Mouse (Mus musculus) hindbrain, embryonic 14.5 days (tissue): ENCODE data around the gene Nfam1. TPM values are rescaled to one million over a fixed set of nuclear protein-coding genes. Genes with fewer than 3 reads are reported as not detected.
"Not testable (repeated sequence)": the region's sequence is repeated elsewhere in the genome, so short reads cannot be mapped to it uniquely, and the experiment has no call there.

ENCODE experiments used
- ATAC-seq: fragments of 200-750 bp; cut with Nextera tagmentation; 2 replicates; pipeline ENCODE4 v1.8.0; 2017; ENCODE audit warnings: moderate number of reproducible peaks, mild to moderate bottlenecking, moderate TSS enrichment, moderate library complexity; ENCODE audit not compliant: low FRiP score
- DNase-seq: peaks from one replicate; pipeline ENCODE4 v3.0.0-alpha.2; 2015; ENCODE audit warnings: low spot score
- H3K27ac ChIP-seq: fragments of 300-500 bp; sonication (generic); 2 replicates; pipeline ENCODE4 v1.5.1; 2014; ENCODE audit warnings: mild to moderate bottlenecking, moderate library complexity
- H3K27me3 ChIP-seq: fragments of 300-500 bp; sonication (generic); 2 replicates; pipeline ENCODE4 v1.6.1; 2014; ENCODE audit warnings: mild to moderate bottlenecking, low read length, mixed read lengths; ENCODE audit not compliant: control insufficient read depth, insufficient read depth
- H3K36me3 ChIP-seq: fragments of 300-500 bp; sonication (generic); replicated peaks from 2 replicates; pipeline ENCODE4 v1.6.1; 2014; ENCODE audit not compliant: control insufficient read depth, insufficient read depth
- H3K4me1 ChIP-seq: fragments of 300-500 bp; sonication (generic); replicated peaks from 2 replicates; pipeline ENCODE4 v1.6.1; 2014; ENCODE audit warnings: antibody characterized with exemption, low read length, mixed read lengths; ENCODE audit not compliant: control insufficient read depth, insufficient read depth
- H3K4me2 ChIP-seq: fragments of 300-500 bp; sonication (generic); replicated peaks from 2 replicates; pipeline ENCODE4 v1.6.1; 2014; ENCODE audit warnings: mild to moderate bottlenecking, moderate library complexity
- H3K4me3 ChIP-seq: fragments of 300-500 bp; sonication (generic); replicated peaks from 2 replicates; pipeline ENCODE4 v1.5.1; 2014; ENCODE audit warnings: mild to moderate bottlenecking, low read length
- H3K9ac ChIP-seq: fragments of 300-500 bp; sonication (generic); 2 replicates; pipeline ENCODE4 v1.6.1; 2014
- H3K9me3 ChIP-seq: fragments of 300-500 bp; sonication (generic); 2 replicates; pipeline ENCODE4 v1.6.1; 2016; ENCODE audit warnings: low read length; ENCODE audit not compliant: control insufficient read depth
- WGBS: fragments of 180-500 bp; shearing (Covaris S2); extraction: QIAGEN DNeasy Blood & Tissue Kit; methylation state at CpG from one replicate; pipeline ENCODE4 v1.1.7; 2014; 5-methylcytosine and 5-hydroxymethylcytosine counted together
- polyA plus RNA-seq: library from polyadenylated mRNA; unstranded; fragments of >200 nt; fragmentation: Nextera tagmentation; extraction: Ambion mirVana; gene quantifications from 2 replicates; pipeline ENCODE4 v1.2.1, GENCODE M21; 2014

Gene Nfam1
- polyA plus RNA-seq, 1 experiment from 2014 or later = 1.9 TPM

GRCm38 (mm10) chr15:83059233-83059660, 26.1 kb upstream of the Nfam1 start:
- Histone ChIP-seq H3K9ac (no peak overlapping the region), H3K27me3 (no peaks in the 10 kb centered on the region), H3K4me3 (no peak overlapping the region), H3K27ac (peak overlapping the region; percentile 60; the same call in 1 of the 2 replicates), H3K4me1 (peaks cover 40% of the 10 kb centered on the region), H3K9me3 (no peaks in the 10 kb centered on the region), H3K4me2 (no peak overlapping the region), H3K36me3 (no peaks in the 10 kb centered on the region)
- 36% methylated on average over 5 of the region's 5 CpGs for WGBS
- DNase-seq (peak; percentile 48), ATAC-seq (no peak)

DNA sequence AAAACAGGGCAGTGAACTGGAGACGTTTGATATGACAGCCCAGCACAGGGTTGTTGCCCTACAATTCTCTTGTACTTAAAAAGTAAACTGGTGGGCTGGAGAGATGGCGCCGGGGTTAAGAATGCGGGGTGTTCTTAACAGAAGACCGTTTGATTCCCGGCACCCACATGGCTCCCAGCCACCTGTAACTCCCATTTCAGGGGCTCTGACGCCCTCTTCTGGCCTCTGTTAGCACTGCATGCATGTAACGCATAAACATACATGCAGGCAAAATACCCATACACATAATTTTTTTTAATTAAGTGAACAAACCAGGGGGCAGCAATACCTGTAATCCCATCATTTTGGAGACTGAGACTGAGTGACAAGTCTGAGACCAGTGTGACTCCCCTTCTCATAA, 24.4 kb upstream of the Nfam1 start:
- Histone ChIP-seq H3K4me2 (no peak overlapping the region), H3K27ac (peak overlapping the region; percentile 89; the same call in 1 of the 2 replicates)
- no peak for ATAC-seq

DNA sequence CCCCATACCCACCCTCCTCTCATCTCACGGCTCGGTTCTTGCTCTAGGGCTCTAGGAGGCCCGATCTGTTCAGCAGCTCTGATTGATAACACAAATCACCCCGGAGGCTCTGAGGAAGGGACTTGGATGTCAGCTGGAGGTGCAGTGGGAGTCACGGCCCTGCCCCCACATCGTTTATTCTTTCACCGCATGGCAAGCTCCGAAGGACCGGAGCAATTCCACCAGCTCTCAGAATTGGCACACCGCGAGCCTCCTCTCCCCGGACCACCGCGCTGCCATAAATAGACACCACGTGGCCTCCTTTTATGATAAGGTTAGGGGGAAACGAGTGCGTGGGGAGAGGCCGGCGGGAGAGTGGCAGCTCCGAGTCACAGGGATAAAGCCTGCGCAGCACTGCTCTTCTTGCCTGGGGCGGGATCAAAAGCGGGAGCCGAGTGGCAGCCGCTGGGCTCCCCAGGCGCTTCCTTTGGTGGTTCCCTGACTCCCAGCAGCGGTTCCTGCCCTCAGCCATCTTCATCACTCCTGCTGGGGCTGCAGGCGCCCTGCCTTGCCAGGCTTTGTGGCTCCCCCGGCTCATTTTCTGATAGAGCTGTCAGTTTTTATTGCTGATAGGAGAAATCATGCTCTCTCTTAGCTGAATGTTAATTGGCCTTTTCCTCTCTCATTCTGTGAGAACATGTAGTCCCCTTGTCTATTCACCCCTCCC, 23.4 kb upstream of the Nfam1 start:
- Histone ChIP-seq H3K4me3 (peak overlapping the region; percentile 20), H3K4me2 (peak overlapping the region; percentile 56), H3K4me1 (peaks cover 40% of the 10 kb centered on the region), H3K9ac (peak overlapping the region; percentile 54), H3K27ac (peak overlapping the region; percentile 89), H3K27me3 (no peaks in the 10 kb centered on the region), H3K36me3 (no peaks in the 10 kb centered on the region), H3K9me3 (no peaks in the 10 kb centered on the region)
- ATAC-seq (peak; percentile 73), DNase-seq (peak; percentile 51)
- under 1% methylated on average over 29 of the region's 29 CpGs for WGBS

More for the DNA sequence above, 24.4 kb upstream of the Nfam1 start:
- Histone ChIP-seq H3K4me1 (peaks cover 40% of the 10 kb centered on the region), H3K4me3 (no peak overlapping the region), H3K36me3 (no peaks in the 10 kb centered on the region), H3K9ac (no peak overlapping the region), H3K27me3 (no peaks in the 10 kb centered on the region), H3K9me3 (no peaks in the 10 kb centered on the region)
- WGBS = 65% methylated on average over 8 of the region's 8 CpGs
- no peak for DNase-seq

DNA sequence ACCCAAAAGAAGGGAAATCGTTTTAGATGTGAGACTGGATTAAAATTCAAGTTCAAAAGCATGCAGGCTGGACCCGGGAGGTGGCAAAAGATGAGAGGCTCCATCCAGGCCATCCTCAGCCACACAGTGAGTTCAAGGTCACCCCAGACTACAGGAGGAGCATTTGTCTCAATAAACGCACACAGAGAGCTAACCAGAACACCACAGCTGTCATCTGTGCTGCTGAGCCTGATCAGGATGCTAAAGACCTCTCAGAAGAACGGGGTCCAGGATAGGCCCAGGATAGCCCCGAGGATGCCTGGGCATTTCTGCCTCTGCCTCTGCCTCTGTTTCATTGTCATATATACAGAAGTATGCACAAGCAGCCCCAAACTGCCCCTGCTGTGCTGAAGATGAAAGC, 22.5 kb upstream of the Nfam1 start:
- WGBS = 32% methylated on average over 5 of the region's 5 CpGs
- peaks cover 40% of the 10 kb centered on the region for H3K4me1 ChIP-seq

DNA sequence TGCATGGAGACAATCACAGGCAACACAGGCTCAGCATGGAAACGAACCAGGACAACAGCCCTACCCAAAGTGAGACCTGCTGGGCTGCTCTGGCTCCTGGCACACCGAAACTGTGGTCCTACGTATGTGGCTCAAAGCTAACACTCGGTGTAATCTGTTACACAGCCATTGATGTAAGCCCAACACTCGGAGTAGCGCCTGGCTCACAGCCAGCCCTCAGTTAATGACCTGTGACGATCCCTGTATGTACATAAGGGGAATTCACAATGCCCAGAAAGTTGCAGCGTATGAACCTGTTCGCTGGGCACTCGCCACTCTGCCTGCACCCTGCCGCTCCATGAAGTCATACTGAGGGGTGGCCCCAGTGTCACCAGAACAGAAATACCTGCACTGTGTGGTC, 20.2 kb upstream of the Nfam1 start:
- no peak overlapping the region for H3K4me3 ChIP-seq
- H3K9ac ChIP-seq = no peak overlapping the region
- ATAC-seq = no peak
- peaks cover 26% of the 10 kb centered on the region for H3K4me1 ChIP-seq
- no peaks in the 10 kb centered on the region for H3K36me3 ChIP-seq
- H3K27me3 ChIP-seq = no peaks in the 10 kb centered on the region
- peak; percentile 50 for DNase-seq
- H3K9me3 ChIP-seq = no peaks in the 10 kb centered on the region
- H3K27ac ChIP-seq = no peak overlapping the region
- H3K4me2 ChIP-seq = no peak overlapping the region
- 29% methylated on average over 11 of the region's 11 CpGs for WGBS

More for the DNA sequence above, 22.5 kb upstream of the Nfam1 start:
- H3K9me3 ChIP-seq = no peaks in the 10 kb centered on the region
- H3K4me3 ChIP-seq = no peak overlapping the region
- 0 out of 2 replicates have a peak overlapping the region, but pooled peaks have one; percentile 25 for H3K9ac ChIP-seq
- peak overlapping the region; percentile 89; the same call in 1 of the 2 replicates for H3K27ac ChIP-seq
- no peaks in the 10 kb centered on the region for H3K27me3 ChIP-seq
- H3K36me3 ChIP-seq = no peaks in the 10 kb centered on the region
- no peak for DNase-seq
- H3K4me2 ChIP-seq = no peak overlapping the region
- ATAC-seq = no peak

DNA sequence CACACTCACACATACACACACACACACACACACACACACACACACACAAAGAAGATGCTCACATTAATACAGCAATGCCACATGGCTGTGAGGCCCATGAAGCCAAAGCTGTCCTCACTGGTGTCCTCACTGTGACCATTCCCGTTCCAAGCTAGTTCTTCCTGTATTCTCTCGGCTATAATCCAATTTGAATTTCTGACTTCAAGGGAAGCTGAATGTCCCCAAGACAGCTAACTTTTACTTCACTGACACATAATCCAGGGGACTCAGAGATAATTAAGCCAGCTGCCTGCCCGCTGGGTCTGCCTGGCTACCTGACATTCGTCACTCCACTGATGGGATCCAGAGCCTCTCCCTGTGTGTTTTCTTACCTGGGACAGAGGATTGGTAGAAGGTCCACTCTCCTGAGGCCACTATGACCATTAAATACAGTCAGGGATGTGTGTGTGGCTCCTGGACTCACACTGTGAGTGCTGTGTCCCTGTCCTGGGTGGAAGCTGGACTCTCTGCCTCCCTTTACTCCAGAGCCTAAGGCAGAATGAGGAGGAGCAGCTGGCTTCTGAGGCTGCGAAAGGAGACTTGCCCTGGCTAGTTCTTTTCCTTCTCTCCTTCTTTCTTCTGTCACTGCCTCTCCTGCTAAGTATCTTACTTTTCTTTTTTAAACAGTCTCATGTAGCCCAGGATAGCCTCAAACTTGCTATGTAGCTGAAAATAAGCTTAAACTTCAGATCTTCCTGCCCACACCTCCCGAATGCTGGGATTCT, 19.4 kb upstream of the Nfam1 start:
- peaks cover 22% of the 10 kb centered on the region for H3K4me1 ChIP-seq
- ATAC-seq = no peak
- H3K4me2 ChIP-seq = no peak overlapping the region
- no peak for DNase-seq
- H3K4me3 ChIP-seq = no peak overlapping the region
- H3K27me3 ChIP-seq = no peaks in the 10 kb centered on the region
- no peak overlapping the region for H3K27ac ChIP-seq
- no peaks in the 10 kb centered on the region for H3K36me3 ChIP-seq
- 67% methylated on average over 6 of the region's 6 CpGs for WGBS
- H3K9me3 ChIP-seq = no peaks in the 10 kb centered on the region
- no peak overlapping the region for H3K9ac ChIP-seq

- no peak overlapping the region for H3K27ac ChIP-seq
- H3K4me3 ChIP-seq = no peak overlapping the region
- 87% methylated on average over 7 of the region's 7 CpGs for WGBS
- no peak overlapping the region for H3K4me2 ChIP-seq
- H3K9ac ChIP-seq = no peak overlapping the region
- no peaks in the 10 kb centered on the region for H3K36me3 ChIP-seq
- ATAC-seq (no peak), DNase-seq (no peak)
- H3K9me3 ChIP-seq = no peaks in the 10 kb centered on the region
- H3K27me3 ChIP-seq = no peaks in the 10 kb centered on the region
- H3K4me1 ChIP-seq = peaks cover 15% of the 10 kb centered on the region; the same call in 1 of the 2 replicates
These were observed 13.6 kb upstream of the Nfam1 start for GRCm38 (mm10) chr15:83046730-83047129.

DNA sequence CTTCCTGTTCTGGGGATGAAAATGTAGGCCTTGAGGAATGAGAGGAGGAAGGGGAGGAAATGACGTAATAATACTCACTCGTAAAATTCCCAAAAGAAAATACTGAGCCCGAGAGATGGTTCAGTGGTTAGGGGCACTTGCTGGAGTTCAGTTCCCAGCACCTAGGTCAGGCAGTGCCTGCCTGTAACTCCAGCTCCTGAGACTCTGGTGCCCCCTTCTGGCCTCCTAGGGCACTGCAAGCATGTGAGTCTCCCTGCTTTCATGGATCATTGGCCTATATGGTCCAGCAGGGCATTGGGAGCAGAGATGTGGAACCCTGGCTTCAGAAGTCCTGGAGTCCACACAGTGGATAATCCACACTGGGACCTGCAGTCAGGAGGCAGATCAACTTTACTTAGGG, 13.2 kb upstream of the Nfam1 start:
- WGBS = 99% methylated on average over 3 of the region's 3 CpGs
- no peak for DNase-seq
- no peak overlapping the region for H3K27ac ChIP-seq
- H3K27me3 ChIP-seq = peaks cover 2% of the 10 kb centered on the region; the same call in 1 of the 2 replicates
- H3K9me3 ChIP-seq = no peaks in the 10 kb centered on the region
- H3K36me3 ChIP-seq = no peaks in the 10 kb centered on the region
- no peak overlapping the region for H3K4me2 ChIP-seq
- no peak for ATAC-seq
- H3K4me1 ChIP-seq = peaks cover 15% of the 10 kb centered on the region; the same call in 1 of the 2 replicates
- no peak overlapping the region for H3K4me3 ChIP-seq
- no peak overlapping the region for H3K9ac ChIP-seq

DNA sequence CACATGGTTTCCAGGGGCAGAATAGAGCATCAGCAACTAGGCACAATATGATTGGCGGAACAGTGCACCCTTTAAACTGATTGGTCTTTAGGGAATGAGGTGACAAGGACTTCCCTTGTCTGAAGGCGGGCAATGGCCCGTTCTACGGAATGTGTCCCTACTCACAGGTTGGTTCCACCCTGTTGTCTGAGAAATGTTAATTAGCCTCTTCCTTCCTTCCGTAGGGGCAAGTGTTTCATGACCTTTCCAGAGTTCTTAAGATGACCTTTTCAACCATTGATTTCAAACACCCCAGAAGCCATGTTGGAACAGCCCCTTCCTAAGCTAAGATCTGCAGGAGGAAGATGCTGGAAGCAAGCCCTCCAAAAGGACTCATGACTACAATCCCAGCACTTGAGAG, 12.5 kb upstream of the Nfam1 start:
- WGBS = 93% methylated on average over 5 of the region's 5 CpGs
- not testable (repeated sequence) for H3K9me3 ChIP-seq, DNase-seq, H3K9ac ChIP-seq, H3K27ac ChIP-seq, H3K27me3 ChIP-seq, ATAC-seq, H3K36me3 ChIP-seq, H3K4me3 ChIP-seq, H3K4me2 ChIP-seq
- H3K4me1 ChIP-seq = peaks cover 15% of the 10 kb centered on the region; the same call in 1 of the 2 replicates
